Mouse (Mus musculus): ENCODE results near the gene Psmb7. TPM values are rescaled to one million over a fixed set of nuclear protein-coding genes. Genes with fewer than 3 reads are reported as not detected.

Psmb7 gene
- polyA plus RNA-seq, 1 experiment from 2014 or later: 299 TPM

DNA sequence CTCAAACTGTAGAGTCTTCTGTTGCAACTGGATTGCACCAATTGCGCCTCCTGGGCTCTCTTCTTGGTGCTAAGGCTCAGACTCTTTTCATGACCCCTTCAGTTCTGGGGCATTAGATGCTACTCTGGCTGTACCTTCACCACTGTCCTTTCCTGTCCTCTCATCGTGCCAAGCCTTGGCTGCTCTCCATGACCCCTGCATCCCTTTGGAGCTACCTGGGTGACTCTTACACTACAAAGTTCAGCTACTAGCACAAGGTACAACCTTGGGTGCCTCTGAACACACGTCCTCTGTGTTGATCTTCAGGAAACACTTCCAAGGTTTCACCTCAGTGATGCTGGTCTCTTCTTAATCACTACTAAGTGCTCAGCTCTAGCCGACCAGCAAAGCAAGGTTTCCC, 81.3 kb downstream of the Psmb7 start:
- Histone ChIP-seq H3K9ac (ENCODE audit: low read depth, low read length) (no peak overlapping the region), H3K27me3 (replicated peaks; ENCODE audit: control insufficient read depth, insufficient read depth, low read length) (no peaks in the 10 kb centered on the region), H3K4me3 (ENCODE audit: low read length) (no peak overlapping the region), H3K36me3 (ENCODE audit: control insufficient read depth, insufficient read depth, low read length) (peaks cover 3% of the 10 kb centered on the region; the same call in 1 of the 2 replicates), H3K9me3 (ENCODE audit: control insufficient read depth, low read length) (no peaks in the 10 kb centered on the region), H3K27ac (ENCODE audit: low read depth, low read length) (no peak overlapping the region), H3K4me1 (ENCODE audit: control insufficient read depth, insufficient read depth, low read depth, low read length) (no peaks in the 10 kb centered on the region), H3K4me2 (ENCODE audit: low read length) (no peak overlapping the region)
- ATAC-seq: no peak
- 90% methylated on average over 4 of the region's 4 CpGs for WGBS

DNA sequence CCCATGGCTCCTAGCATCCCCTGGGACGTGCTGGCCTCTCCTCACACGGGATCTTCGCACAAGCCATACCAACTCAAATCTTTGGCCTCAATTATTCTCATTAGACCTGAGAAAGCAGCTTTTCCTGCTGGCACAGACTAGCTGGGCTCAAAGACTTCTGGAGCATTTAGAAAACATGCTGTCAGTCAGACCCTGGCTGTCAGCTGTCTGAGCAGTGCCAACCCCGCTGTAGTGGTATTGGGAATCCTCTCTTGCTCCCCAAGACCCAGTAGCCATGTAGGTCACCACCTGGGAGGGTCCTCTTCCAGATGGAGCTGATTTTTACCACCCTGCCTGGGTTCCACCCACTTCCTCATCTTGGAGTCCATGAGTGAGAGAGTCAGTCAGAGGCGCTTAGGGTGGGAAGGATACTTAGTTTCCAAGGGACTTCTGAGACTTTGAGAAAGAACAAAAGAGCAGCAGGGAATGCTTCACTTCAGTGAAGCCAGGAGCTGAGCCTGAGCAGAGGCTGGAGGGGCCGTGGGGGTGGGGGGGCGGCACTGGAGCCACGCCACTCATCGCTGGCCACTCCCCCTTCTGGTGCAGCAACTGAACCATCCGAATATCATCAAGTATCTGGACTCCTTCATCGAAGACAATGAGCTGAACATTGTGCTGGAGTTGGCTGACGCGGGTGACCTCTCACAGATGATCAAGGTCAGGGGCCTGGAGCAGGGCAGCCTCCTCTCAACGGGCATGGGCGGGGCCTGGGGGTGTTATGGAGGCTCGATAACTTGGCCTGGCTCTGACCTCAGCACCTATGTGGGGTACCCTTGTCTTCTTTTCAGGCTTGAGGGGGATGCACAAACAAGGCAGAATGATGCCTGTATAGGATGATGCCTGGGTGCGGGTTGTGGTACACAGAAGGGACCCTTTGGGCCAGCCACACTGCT, 83.3 kb downstream of the Psmb7 start:
- Histone ChIP-seq H3K4me3 (ENCODE audit: low read length) (no peak overlapping the region), H3K36me3 (ENCODE audit: control insufficient read depth, insufficient read depth, low read length) (peaks cover 3% of the 10 kb centered on the region; the same call in 1 of the 2 replicates), H3K27me3 (replicated peaks; ENCODE audit: control insufficient read depth, insufficient read depth, low read length) (no peaks in the 10 kb centered on the region), H3K27ac (ENCODE audit: low read depth, low read length) (no peak overlapping the region), H3K4me1 (ENCODE audit: control insufficient read depth, insufficient read depth, low read depth, low read length) (0 out of 2 replicates have a peak, but pooled peaks cover 3% of the 10 kb centered on the region), H3K9ac (ENCODE audit: low read depth, low read length) (no peak overlapping the region), H3K4me2 (ENCODE audit: low read length) (no peak overlapping the region), H3K9me3 (ENCODE audit: control insufficient read depth, low read length) (no peaks in the 10 kb centered on the region)
- WGBS: 37% methylated on average over 17 of the region's 17 CpGs
- peak; percentile 35; the same call in 1 of the 2 replicates for ATAC-seq

DNA sequence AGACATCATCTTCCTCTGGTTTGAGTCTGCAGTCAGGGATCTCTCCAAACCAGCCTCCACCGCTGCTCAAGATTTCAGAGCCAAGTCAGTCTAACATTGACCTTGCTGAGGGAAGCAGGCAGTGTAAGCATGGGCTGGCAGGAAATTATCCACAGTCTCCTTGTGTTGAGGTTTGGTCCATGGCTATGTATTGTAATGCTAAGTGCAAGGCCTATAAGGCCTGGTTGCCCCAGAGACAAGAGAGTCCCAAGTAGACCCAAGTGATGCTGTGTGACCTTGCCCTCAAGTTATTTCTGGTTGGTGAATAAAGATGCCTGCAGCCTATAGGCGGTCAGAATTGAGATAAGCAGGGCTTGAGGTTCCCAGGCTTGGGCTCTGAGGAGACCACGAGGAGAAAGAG, 87.2 kb downstream of the Psmb7 start:
- no peak for ATAC-seq
- H3K27me3 ChIP-seq (replicated peaks; ENCODE audit: control insufficient read depth, insufficient read depth, low read length): no peaks in the 10 kb centered on the region
- WGBS: 68% methylated on average over 3 of the region's 3 CpGs

DNA sequence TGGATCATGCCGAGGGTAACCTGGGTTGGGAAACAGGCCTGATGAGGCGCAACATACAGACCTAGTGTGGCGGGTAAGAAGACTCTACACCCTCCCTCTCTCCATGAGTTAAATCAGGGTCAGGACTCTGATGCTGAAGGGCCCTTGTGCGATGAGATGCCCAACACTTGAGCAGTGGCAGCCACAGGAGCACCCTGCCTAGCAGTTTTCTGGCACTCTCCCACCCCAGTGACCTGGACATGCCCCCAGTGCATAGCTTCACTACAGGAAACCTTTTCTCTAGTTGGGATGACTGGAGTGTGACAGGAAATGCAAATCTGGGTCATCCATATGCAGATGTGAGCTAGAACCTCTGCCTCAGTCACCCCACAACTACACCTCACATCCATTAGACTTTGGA, 88.2 kb downstream of the Psmb7 start:
- Histone ChIP-seq H3K4me3 (ENCODE audit: low read length) (no peak overlapping the region), H3K4me1 (ENCODE audit: control insufficient read depth, insufficient read depth, low read depth, low read length) (peaks cover 10% of the 10 kb centered on the region), H3K27me3 (replicated peaks; ENCODE audit: control insufficient read depth, insufficient read depth, low read length) (no peaks in the 10 kb centered on the region), H3K9me3 (ENCODE audit: control insufficient read depth, low read length) (no peaks in the 10 kb centered on the region), H3K9ac (ENCODE audit: low read depth, low read length) (no peak overlapping the region), H3K27ac (ENCODE audit: low read depth, low read length) (no peak overlapping the region), H3K4me2 (ENCODE audit: low read length) (no peak overlapping the region), H3K36me3 (ENCODE audit: control insufficient read depth, insufficient read depth, low read length) (peaks cover 3% of the 10 kb centered on the region; the same call in 1 of the 2 replicates)
- ATAC-seq: no peak
- WGBS: 80% methylated on average over 4 of the region's 4 CpGs

More for the DNA sequence above, 87.2 kb downstream of the Psmb7 start:
- peaks cover 3% of the 10 kb centered on the region; the same call in 1 of the 2 replicates for H3K36me3 ChIP-seq (ENCODE audit: control insufficient read depth, insufficient read depth, low read length)
- no peak overlapping the region for H3K4me3 ChIP-seq (ENCODE audit: low read length)
- no peaks in the 10 kb centered on the region for H3K9me3 ChIP-seq (ENCODE audit: control insufficient read depth, low read length)
- no peak overlapping the region for H3K27ac ChIP-seq (ENCODE audit: low read depth, low read length)
- H3K9ac ChIP-seq (ENCODE audit: low read depth, low read length): no peak overlapping the region
- H3K4me2 ChIP-seq (ENCODE audit: low read length): no peak overlapping the region
- peaks cover 10% of the 10 kb centered on the region for H3K4me1 ChIP-seq (ENCODE audit: control insufficient read depth, insufficient read depth, low read depth, low read length)

DNA sequence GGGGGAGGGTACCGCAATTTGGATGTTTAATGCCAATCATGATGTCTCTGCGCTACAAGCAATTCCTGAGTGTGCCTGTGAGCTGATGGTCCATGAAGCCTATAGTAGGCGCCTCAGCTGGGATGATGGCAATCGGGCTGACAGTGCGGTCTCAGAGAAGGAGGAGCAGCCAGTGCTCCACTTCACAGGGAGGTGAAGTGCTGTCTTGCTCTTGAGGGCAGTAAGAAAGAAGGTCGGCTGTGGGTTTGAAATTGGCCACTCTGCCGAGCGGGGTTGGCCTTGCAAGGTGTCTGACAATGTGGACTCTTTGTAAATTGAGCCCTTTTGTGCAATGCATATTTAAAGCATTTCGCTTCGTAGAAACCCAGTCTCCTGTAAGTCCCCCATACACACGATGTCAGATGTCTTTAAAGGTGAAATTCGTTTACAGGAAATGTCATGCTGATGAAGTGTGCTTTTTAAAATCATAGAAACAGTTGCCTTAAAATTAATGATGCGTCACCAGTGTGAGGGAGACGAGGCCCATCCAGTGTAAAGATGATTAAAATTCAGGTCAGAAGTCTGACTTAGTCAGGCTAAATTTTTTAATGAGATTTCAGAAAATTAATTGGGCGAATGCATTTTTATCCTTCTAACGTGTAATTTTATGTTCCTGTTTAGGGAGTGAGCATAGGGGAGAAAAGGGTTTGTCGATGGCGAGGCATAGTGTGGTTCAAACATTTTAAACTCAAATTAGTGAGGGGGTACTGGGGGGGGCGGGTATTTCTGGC, 89.5 kb downstream of the Psmb7 start:
- WGBS: 51% methylated on average over 19 of the region's 19 CpGs
- ATAC-seq: no peak
- H3K4me2 ChIP-seq (ENCODE audit: low read length): no peak overlapping the region
- peaks cover 10% of the 10 kb centered on the region for H3K4me1 ChIP-seq (ENCODE audit: control insufficient read depth, insufficient read depth, low read depth, low read length)
- no peaks in the 10 kb centered on the region for H3K27me3 ChIP-seq (replicated peaks; ENCODE audit: control insufficient read depth, insufficient read depth, low read length)
- H3K9me3 ChIP-seq (ENCODE audit: control insufficient read depth, low read length): no peaks in the 10 kb centered on the region
- no peak overlapping the region for H3K9ac ChIP-seq (ENCODE audit: low read depth, low read length)
- H3K36me3 ChIP-seq (ENCODE audit: control insufficient read depth, insufficient read depth, low read length): no peaks in the 10 kb centered on the region
- no peak overlapping the region for H3K4me3 ChIP-seq (ENCODE audit: low read length)
- no peak overlapping the region for H3K27ac ChIP-seq (ENCODE audit: low read depth, low read length)

DNA sequence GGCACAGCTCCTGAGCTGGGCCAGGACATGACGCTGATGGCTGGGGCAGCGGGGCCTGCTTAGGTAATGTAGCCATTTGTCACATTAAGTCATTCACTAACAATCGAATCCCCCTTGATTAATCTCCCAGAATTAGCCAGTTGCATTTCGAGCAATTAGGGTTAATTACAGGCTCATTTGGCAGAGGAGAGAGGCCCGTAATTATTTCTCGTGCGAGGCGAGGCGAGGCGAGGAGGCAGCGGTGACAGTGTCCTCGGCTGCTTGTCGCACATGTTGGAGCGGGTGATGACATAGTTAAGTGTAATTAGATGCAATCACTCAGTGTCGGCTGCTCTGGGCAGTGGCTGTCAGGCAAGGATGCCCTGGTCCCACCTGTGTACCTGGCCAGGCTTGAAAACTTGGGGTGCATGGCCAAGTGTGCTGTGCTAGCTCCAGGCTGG, 91.9 kb downstream of the Psmb7 start:
- H3K27me3 ChIP-seq (replicated peaks; ENCODE audit: control insufficient read depth, insufficient read depth, low read length): no peaks in the 10 kb centered on the region
- no peaks in the 10 kb centered on the region for H3K9me3 ChIP-seq (ENCODE audit: control insufficient read depth, low read length)
- peak; percentile 65 for ATAC-seq
- H3K4me3 ChIP-seq (ENCODE audit: low read length): no peak overlapping the region
- no peak overlapping the region for H3K9ac ChIP-seq (ENCODE audit: low read depth, low read length)
- no peak overlapping the region for H3K4me2 ChIP-seq (ENCODE audit: low read length)
- no peaks in the 10 kb centered on the region for H3K36me3 ChIP-seq (ENCODE audit: control insufficient read depth, insufficient read depth, low read length)
- H3K4me1 ChIP-seq (ENCODE audit: control insufficient read depth, insufficient read depth, low read depth, low read length): peaks cover 10% of the 10 kb centered on the region
- H3K27ac ChIP-seq (ENCODE audit: low read depth, low read length): no peak overlapping the region
- WGBS: 43% methylated on average over 15 of the region's 15 CpGs

DNA sequence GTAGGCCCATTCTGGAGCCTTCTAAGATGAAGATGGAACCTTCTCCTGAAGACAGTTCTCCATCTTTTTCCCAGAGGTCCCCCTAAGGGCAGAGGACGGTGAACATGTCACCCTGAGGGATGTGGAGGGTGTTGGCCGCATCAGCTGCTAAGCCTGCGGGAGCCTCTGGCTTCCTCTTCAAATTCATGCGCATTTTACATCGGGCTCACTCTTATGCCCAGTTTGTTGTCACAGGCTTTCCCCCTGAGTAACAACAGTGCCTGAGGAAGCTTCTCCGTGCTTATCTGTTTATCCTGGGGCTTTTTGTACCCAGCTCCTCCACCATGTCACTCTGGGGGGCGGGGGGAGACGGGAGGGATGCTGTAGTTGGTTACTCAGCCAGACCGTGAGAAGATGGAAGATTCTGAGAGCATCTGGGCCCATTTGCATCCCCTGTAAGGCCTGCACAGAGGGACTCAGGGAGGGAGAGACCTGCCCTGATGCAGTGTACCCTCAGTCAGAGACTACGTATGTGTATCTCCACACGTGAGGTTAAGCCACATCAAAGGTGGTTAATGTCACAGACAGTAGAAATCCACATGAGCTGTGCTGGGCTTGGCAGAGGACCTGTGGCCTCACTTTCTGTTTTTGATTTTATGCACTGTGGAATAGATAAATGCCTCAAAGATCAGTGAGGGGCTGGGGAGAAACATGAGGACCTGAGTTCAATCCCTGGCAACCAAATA, 95.9 kb downstream of the Psmb7 start:
- Histone ChIP-seq H3K27me3 (replicated peaks; ENCODE audit: control insufficient read depth, insufficient read depth, low read length) (no peaks in the 10 kb centered on the region), H3K36me3 (ENCODE audit: control insufficient read depth, insufficient read depth, low read length) (no peaks in the 10 kb centered on the region), H3K4me3 (ENCODE audit: low read length) (no peak overlapping the region), H3K9me3 (ENCODE audit: control insufficient read depth, low read length) (no peaks in the 10 kb centered on the region), H3K4me2 (ENCODE audit: low read length) (no peak overlapping the region), H3K9ac (ENCODE audit: low read depth, low read length) (0 out of 2 replicates have a peak overlapping the region, but pooled peaks have one; percentile 5), H3K27ac (ENCODE audit: low read depth, low read length) (no peak overlapping the region), H3K4me1 (ENCODE audit: control insufficient read depth, insufficient read depth, low read depth, low read length) (peaks cover 5% of the 10 kb centered on the region; the same call in 1 of the 2 replicates)
- WGBS: 41% methylated on average over 11 of the region's 11 CpGs
- ATAC-seq: no peak

DNA sequence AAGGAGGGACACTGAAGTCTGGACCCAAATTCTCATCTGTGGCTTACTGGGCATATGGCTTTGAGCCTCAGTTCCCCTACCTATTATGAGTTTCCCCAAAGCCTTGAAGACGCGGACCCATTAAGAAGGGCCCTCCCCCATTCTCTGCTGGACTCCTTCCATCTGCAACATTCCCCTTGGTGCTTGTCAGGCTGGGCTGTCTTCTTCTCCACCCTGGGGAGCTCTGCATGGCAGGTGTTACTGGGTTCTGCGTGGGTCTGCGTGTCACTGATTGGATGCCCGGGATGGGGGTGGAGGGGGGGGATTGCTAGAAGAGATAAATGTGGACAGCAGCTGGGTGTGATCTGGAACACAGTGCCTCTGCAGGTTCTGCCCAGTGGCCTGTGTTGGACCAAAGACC, 97.1 kb downstream of the Psmb7 start:
- no peak overlapping the region for H3K27ac ChIP-seq (ENCODE audit: low read depth, low read length)
- 68% methylated on average over 5 of the region's 5 CpGs for WGBS
- H3K4me1 ChIP-seq (ENCODE audit: control insufficient read depth, insufficient read depth, low read depth, low read length): peaks cover 5% of the 10 kb centered on the region; the same call in 1 of the 2 replicates
- no peak overlapping the region for H3K4me2 ChIP-seq (ENCODE audit: low read length)
- no peak overlapping the region for H3K9ac ChIP-seq (ENCODE audit: low read depth, low read length)
- H3K9me3 ChIP-seq (ENCODE audit: control insufficient read depth, low read length): no peaks in the 10 kb centered on the region
- H3K27me3 ChIP-seq (replicated peaks; ENCODE audit: control insufficient read depth, insufficient read depth, low read length): no peaks in the 10 kb centered on the region
- no peak for ATAC-seq
- no peaks in the 10 kb centered on the region for H3K36me3 ChIP-seq (ENCODE audit: control insufficient read depth, insufficient read depth, low read length)
- H3K4me3 ChIP-seq (ENCODE audit: low read length): no peak overlapping the region

Measured in hindbrain, embryonic 16.5 days (tissue).